Mouse (Mus musculus): ENCODE data around the gene Prkn. TPM values are rescaled to one million over a fixed set of nuclear protein-coding genes. Genes with fewer than 3 reads are reported as not detected.
A peak's percentile ranks its signal among the peaks of the same experiment; 100 is the strongest.

Prkn gene
- polyA plus RNA-seq, 1 experiment: 5.7 TPM

- DNase-seq (ENCODE audit: low read depth): no peak
- TF ChIP-seq CTCF (IDR thresholded peaks at IDR 0.05; ENCODE audit: borderline replicate concordance, extremely low read depth, insufficient read depth, insufficient read length) (no peak), POLR2A (IDR thresholded peaks at IDR 0.05; ENCODE audit: borderline replicate concordance, extremely low read depth, insufficient read depth, insufficient read length, poor library complexity, severe bottlenecking) (no peak)
Observed at GRCm38 (mm10) chr17:11861178-11861577, 1021.0 kb downstream of the Prkn start.

- no peak for TF ChIP-seq POLR2A (IDR thresholded peaks at IDR 0.05; ENCODE audit: borderline replicate concordance, extremely low read depth, insufficient read depth, insufficient read length, poor library complexity, severe bottlenecking)
- no peak for TF ChIP-seq CTCF (IDR thresholded peaks at IDR 0.05; ENCODE audit: borderline replicate concordance, extremely low read depth, insufficient read depth, insufficient read length)
Observed at GRCm38 (mm10) chr17:11862360-11862759, 1022.2 kb downstream of the Prkn start.

GRCm38 (mm10) chr17:11863017-11863416 lies 1022.8 kb downstream of the Prkn start:
- no peak for TF ChIP-seq CTCF (IDR thresholded peaks at IDR 0.05; ENCODE audit: borderline replicate concordance, extremely low read depth, insufficient read depth, insufficient read length)
- TF ChIP-seq POLR2A (IDR thresholded peaks at IDR 0.05; ENCODE audit: borderline replicate concordance, extremely low read depth, insufficient read depth, insufficient read length, poor library complexity, severe bottlenecking): no peak
- no peak for DNase-seq (ENCODE audit: low read depth)

More at GRCm38 (mm10) chr17:11862360-11862759, 1022.2 kb downstream of the Prkn start:
- no peak for DNase-seq (ENCODE audit: low read depth)

- DNase-seq (ENCODE audit: low read depth): no peak
- TF ChIP-seq POLR2A (IDR thresholded peaks at IDR 0.05; ENCODE audit: borderline replicate concordance, extremely low read depth, insufficient read depth, insufficient read length, poor library complexity, severe bottlenecking) (no peak), CTCF (IDR thresholded peaks at IDR 0.05; ENCODE audit: borderline replicate concordance, extremely low read depth, insufficient read depth, insufficient read length) (no peak)
Observed at GRCm38 (mm10) chr17:11866231-11866630, 1026.0 kb downstream of the Prkn start.

- DNase-seq (ENCODE audit: low read depth): no peak
- TF ChIP-seq POLR2A (IDR thresholded peaks at IDR 0.05; ENCODE audit: borderline replicate concordance, extremely low read depth, insufficient read depth, insufficient read length, poor library complexity, severe bottlenecking) (no peak), CTCF (IDR thresholded peaks at IDR 0.05; ENCODE audit: borderline replicate concordance, extremely low read depth, insufficient read depth, insufficient read length) (no peak)
Observed at GRCm38 (mm10) chr17:11867334-11868095, 1027.3 kb downstream of the Prkn start.

- no peak for DNase-seq (ENCODE audit: low read depth)
Observed at GRCm38 (mm10) chr17:11870546-11870945, 1030.4 kb downstream of the Prkn start.

GRCm38 (mm10) chr17:11876240-11876639 lies 1036.1 kb downstream of the Prkn start:
- TF ChIP-seq POLR2A (IDR thresholded peaks at IDR 0.05; ENCODE audit: borderline replicate concordance, extremely low read depth, insufficient read depth, insufficient read length, poor library complexity, severe bottlenecking) (no peak), CTCF (IDR thresholded peaks at IDR 0.05; ENCODE audit: borderline replicate concordance, extremely low read depth, insufficient read depth, insufficient read length) (no peak)
- no peak for DNase-seq (ENCODE audit: low read depth)

More at GRCm38 (mm10) chr17:11870546-11870945, 1030.4 kb downstream of the Prkn start:
- TF ChIP-seq CTCF (IDR thresholded peaks at IDR 0.05; ENCODE audit: borderline replicate concordance, extremely low read depth, insufficient read depth, insufficient read length) (no peak), POLR2A (IDR thresholded peaks at IDR 0.05; ENCODE audit: borderline replicate concordance, extremely low read depth, insufficient read depth, insufficient read length, poor library complexity, severe bottlenecking) (no peak)

GRCm38 (mm10) chr17:11881110-11881820 lies 1041.1 kb downstream of the Prkn start:
- no peak for TF ChIP-seq CTCF (IDR thresholded peaks at IDR 0.05; ENCODE audit: borderline replicate concordance, extremely low read depth, insufficient read depth, insufficient read length)
- no peak for TF ChIP-seq POLR2A (IDR thresholded peaks at IDR 0.05; ENCODE audit: borderline replicate concordance, extremely low read depth, insufficient read depth, insufficient read length, poor library complexity, severe bottlenecking)
- no peak for DNase-seq (ENCODE audit: low read depth)

GRCm38 (mm10) chr17:11885601-11886000 lies 1045.4 kb downstream of the Prkn start:
- TF ChIP-seq CTCF (IDR thresholded peaks at IDR 0.05; ENCODE audit: borderline replicate concordance, extremely low read depth, insufficient read depth, insufficient read length) (no peak), POLR2A (IDR thresholded peaks at IDR 0.05; ENCODE audit: borderline replicate concordance, extremely low read depth, insufficient read depth, insufficient read length, poor library complexity, severe bottlenecking) (no peak)
- DNase-seq (ENCODE audit: low read depth): no peak

- no peak for DNase-seq (ENCODE audit: low read depth)
- 0 out of 2 replicates have a peak, but pooled peaks have one; percentile 9 for TF ChIP-seq CTCF (IDR thresholded peaks at IDR 0.05; ENCODE audit: borderline replicate concordance, extremely low read depth, insufficient read depth, insufficient read length)
- no peak for TF ChIP-seq POLR2A (IDR thresholded peaks at IDR 0.05; ENCODE audit: borderline replicate concordance, extremely low read depth, insufficient read depth, insufficient read length, poor library complexity, severe bottlenecking)
Observed at GRCm38 (mm10) chr17:11886963-11887362, 1046.8 kb downstream of the Prkn start.

- TF ChIP-seq POLR2A (IDR thresholded peaks at IDR 0.05; ENCODE audit: borderline replicate concordance, extremely low read depth, insufficient read depth, insufficient read length, poor library complexity, severe bottlenecking) (no peak), CTCF (IDR thresholded peaks at IDR 0.05; ENCODE audit: borderline replicate concordance, extremely low read depth, insufficient read depth, insufficient read length) (no peak)
- DNase-seq (ENCODE audit: low read depth): peak; percentile 60
Observed at GRCm38 (mm10) chr17:11887591-11888205, 1047.5 kb downstream of the Prkn start.
